Mouse (Mus musculus) spleen, adult 12 weeks (tissue): Measurements from ENCODE around the gene Rbm33.

Source experiments
- DNase-seq: peaks from one replicate; pipeline ENCODE4 v3.0.0; 2022; ENCODE audit warnings: low spot score

The Rbm33 gene

GRCm38 (mm10) chr5:28462741-28463590 is 146.0 kb downstream of the Rbm33 start:
- no peak for DNase-seq

DNA sequence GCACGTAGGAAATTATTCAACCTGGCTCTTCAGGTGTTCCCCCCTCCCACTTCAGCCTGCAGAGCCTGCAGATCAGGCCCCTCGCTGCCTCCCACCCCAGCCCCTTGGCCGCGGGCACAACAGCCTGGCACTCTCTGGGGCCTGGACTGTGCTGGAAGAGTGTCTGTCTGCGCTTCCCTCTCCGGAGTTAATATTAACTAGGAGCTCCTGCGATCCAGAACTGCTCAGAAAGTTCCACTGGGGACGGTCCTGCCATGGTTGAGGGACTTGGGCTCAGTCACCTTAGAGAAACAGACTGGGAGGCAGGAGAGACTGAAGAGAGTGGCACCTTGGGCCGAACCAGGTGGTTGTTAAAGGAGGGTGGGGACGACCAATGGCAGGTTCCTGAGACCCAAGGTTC is 146.7 kb downstream of the Rbm33 start:
- DNase-seq: no peak

GRCm38 (mm10) chr5:28464361-28465098 is 147.6 kb downstream of the Rbm33 start:
- DNase-seq: no peak

DNA sequence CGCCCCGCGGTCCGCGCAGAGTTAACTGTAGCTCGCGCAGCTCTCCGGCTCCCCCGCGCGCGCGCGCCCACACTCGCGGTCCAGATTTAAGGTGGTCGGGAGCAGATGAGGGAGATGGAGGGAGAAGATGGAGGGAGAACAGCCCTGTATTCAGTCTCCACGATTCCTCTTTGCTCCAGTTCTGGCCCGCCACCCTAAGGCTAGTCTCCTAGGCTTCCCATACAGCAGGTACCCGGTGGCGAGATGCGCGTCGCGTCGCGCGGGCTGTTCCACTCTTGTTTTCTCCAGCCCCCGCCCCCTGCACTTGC is 148.1 kb downstream of the Rbm33 start:
- DNase-seq: no peak

- no peak for DNase-seq
Observed at GRCm38 (mm10) chr5:28465526-28465925, 148.6 kb downstream of the Rbm33 start.

DNA sequence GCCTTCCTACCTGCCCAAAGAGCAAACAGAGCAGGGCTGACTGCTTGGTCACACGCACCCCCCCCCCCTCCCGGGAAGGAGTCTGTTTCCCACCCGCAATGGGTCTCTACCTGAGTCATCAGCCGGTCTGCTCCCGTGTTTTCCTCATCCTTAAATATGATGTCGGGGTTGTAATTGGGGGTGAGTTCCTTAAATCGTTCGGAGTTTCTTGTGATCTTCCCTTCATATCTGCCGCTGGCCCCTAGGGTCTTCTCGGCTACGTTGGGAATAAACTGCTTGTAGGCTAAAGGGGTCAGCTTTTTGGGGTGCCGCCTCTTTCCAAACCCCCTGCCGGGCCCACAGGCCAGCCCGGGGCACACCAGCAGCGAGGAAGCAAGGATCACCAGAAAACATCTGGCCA is 149.4 kb downstream of the Rbm33 start:
- no peak for DNase-seq

DNA sequence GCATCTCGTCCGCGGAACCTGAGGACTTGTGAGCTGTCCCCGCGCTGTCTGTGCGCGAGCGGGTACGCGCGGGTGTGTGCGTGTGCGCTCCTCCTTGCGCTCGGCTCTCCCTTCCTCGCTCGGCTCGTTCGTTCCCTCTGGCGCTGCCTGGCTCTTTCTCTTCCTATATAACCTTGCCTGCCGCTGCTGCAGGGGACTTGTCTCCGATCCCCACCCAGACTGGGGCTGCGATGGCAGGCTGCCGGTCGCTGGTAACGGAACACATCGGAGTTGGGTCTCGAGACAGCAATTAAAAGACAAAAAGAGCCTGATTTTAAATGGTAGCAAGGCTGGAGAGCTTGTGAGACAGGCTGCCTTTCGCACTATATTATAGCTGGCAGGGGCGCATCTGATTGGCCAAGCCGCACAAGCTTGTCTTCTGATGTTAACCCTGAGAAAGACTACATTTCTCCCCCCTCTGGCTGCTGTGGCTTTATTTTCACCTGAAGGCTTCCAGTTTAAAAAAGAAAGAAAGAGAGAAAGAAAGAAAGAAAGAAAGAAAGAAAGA is 149.9 kb downstream of the Rbm33 start, which contains the start of gene Shh:
Shh (minus strand) TSS at position 497 of the 547 bp plus-strand sequence.
- no peak for DNase-seq
